ENCODE assay signal across 12 mouse cellular contexts in the genomic region with DNA sequence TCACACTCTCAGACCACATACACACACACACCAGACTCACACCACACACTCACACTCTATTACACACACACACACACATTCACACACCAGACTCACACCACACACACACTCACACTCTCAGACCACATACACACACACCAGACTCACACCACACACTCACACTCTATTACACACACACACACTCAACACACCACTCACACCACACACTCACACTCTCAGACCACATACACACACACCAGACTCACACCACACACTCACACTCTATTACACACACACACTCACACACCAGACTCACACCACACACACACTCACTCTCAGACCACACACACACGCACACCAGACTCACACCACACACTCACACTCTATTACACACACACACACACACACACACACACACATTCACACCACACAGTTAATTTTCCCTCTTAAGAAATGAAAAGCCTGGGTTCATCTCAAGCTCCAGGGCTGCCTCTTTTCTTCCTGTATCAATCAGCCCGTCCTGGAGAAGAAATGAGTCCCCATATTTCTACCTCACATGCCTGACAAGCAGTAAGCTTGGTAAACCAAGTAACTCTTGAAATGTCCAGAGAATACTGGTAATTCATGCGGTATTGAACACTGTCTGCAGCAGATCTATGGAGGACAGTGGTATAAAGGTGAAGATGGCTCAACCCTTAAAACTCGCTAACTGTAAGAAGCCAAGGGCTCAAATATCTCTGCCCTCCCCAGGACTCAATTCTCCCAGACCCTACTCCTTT. TPM values are rescaled to one million over a fixed set of nuclear protein-coding genes. Genes with fewer than 3 reads are reported as not detected.
DNase-seq lines count a peak whose midpoint lies in the region; ATAC-seq and TF ChIP-seq lines count a peak whose summit lies in the region.
"Had no signal": no experiment of that assay in that cellular context is flagged by ENCODE, and none has a peak within 500 bp of the region (broad histone marks: within the 10 kb centered on the region; RNA-seq: fewer than 3 reads in every experiment).

No protein-coding gene starts in this region.

- 89% methylated on average over 4 of the region's 4 CpGs for WGBS in heart, postnatal 0 days
- WGBS in heart, embryonic 11.5 days (ENCODE audit: insufficient replicate concordance): 83% methylated on average over 4 of the region's 4 CpGs
- WGBS in lung, embryonic 15.5 days: 74% methylated on average over 4 of the region's 4 CpGs

- no peak overlapping the region for H3K4me2 ChIP-seq in heart, postnatal 0 days (ENCODE audit: low read depth, low read length)
- H3K4me2 ChIP-seq in heart, embryonic 11.5 days: no peak overlapping the region
- H3K4me2 ChIP-seq in lung, embryonic 15.5 days: no peak overlapping the region

- ATAC-seq in heart, postnatal 0 days (ENCODE audit: insufficient read depth, low read depth): no peak
- no peak for ATAC-seq in heart, embryonic 11.5 days (replicated peaks; ENCODE audit: insufficient number of reproducible peaks, low FRiP score, low TSS enrichment)
- no peak for ATAC-seq in lung, embryonic 15.5 days (ENCODE audit: borderline replicate concordance, extremely low read depth, low FRiP score, low TSS enrichment)

- H3K9ac ChIP-seq in heart, postnatal 0 days (replicated peaks; ENCODE audit: low read depth, low read length): no peak overlapping the region
- H3K9ac ChIP-seq in heart, embryonic 11.5 days (ENCODE audit: low read depth, low read length): no peak overlapping the region
- H3K9ac ChIP-seq in lung, embryonic 15.5 days: no peak overlapping the region

- no peaks in the 10 kb centered on the region for H3K9me3 ChIP-seq in heart, postnatal 0 days (replicated peaks; ENCODE audit: control insufficient read depth, low read length)
- H3K9me3 ChIP-seq in heart, embryonic 11.5 days (replicated peaks; ENCODE audit: control insufficient read depth, low read length): no peaks in the 10 kb centered on the region
- no peaks in the 10 kb centered on the region for H3K9me3 ChIP-seq in lung, embryonic 15.5 days

- H3K27me3 ChIP-seq in heart, postnatal 0 days (ENCODE audit: control insufficient read depth, insufficient read depth, low read length): no peaks in the 10 kb centered on the region
- no peaks in the 10 kb centered on the region for H3K27me3 ChIP-seq in heart, embryonic 11.5 days (ENCODE audit: control insufficient read depth, insufficient read depth, low read length)
- no peaks in the 10 kb centered on the region for H3K27me3 ChIP-seq in lung, embryonic 15.5 days
- H3K27me3 ChIP-seq in splenic B cell, adult 2 months (ENCODE audit: control insufficient read depth, insufficient read depth, low read length, poor library complexity, severe bottlenecking): no peaks in the 10 kb centered on the region

- TF ChIP-seq CTCF in heart, postnatal 0 days (IDR thresholded peaks at IDR 0.05; ENCODE audit: low read depth): no peak

- intact Hi-C loops in left cerebral cortex, postnatal 14 days (cut with DNase I): no loop called here

- H3K4me1 ChIP-seq in heart, postnatal 0 days (ENCODE audit: control insufficient read depth, insufficient read depth): peaks cover 12% of the 10 kb centered on the region; the same call in 1 of the 2 replicates
- H3K4me1 ChIP-seq in heart, embryonic 11.5 days (ENCODE audit: control insufficient read depth, insufficient read depth, low read length): peaks cover 19% of the 10 kb centered on the region
- H3K4me1 ChIP-seq in lung, embryonic 15.5 days: peaks cover 16% of the 10 kb centered on the region

- H3K27ac ChIP-seq in heart, postnatal 0 days (ENCODE audit: low read depth): peak overlapping the region; percentile 20; the same call in 1 of the 2 replicates
- no peak overlapping the region for H3K27ac ChIP-seq in heart, embryonic 11.5 days (ENCODE audit: low read depth, low read length)
- peak overlapping the region; percentile 46; the same call in 1 of the 2 replicates for H3K27ac ChIP-seq in lung, embryonic 15.5 days

- peaks cover 21% of the 10 kb centered on the region for H3K36me3 ChIP-seq in heart, postnatal 0 days (replicated peaks; ENCODE audit: control insufficient read depth, insufficient read depth, low read length)
- H3K36me3 ChIP-seq in heart, embryonic 11.5 days (ENCODE audit: control insufficient read depth, insufficient read depth, low read length): peaks cover 10% of the 10 kb centered on the region
- peaks cover 21% of the 10 kb centered on the region for H3K36me3 ChIP-seq in lung, embryonic 15.5 days
- H3K36me3 ChIP-seq in splenic B cell, adult 2 months (ENCODE audit: control insufficient read depth, insufficient read depth, low read length, poor library complexity, severe bottlenecking): peaks cover 21% of the 10 kb centered on the region

- DNase-seq in heart, postnatal 0 days (ENCODE audit: low spot score): no peak
- no peak for DNase-seq in lung, postnatal 36 days
- DNase-seq in embryo, embryonic 11 days: peak; percentile 27
- peak; percentile 31 for DNase-seq in splenic B cell, adult 2 months (ENCODE audit: low read depth, low spot score)
- no peak for DNase-seq in left cerebral cortex, postnatal 14 days (ENCODE audit: low spot score in 2 of 2)
- no peak for DNase-seq in cerebellum, adult 9-11 months
- DNase-seq: cerebellum, adult 8-10 months; gastrocnemius, postnatal 10 days; heart, postnatal 36 days; kidney, postnatal 14 days had no signal

- TF ChIP-seq EP300 in heart, postnatal 0 days (IDR thresholded peaks at IDR 0.05; ENCODE audit: low read depth): no peak

- H3K4me3 ChIP-seq in heart, postnatal 0 days (ENCODE audit: low read depth, low read length): no peak overlapping the region
- H3K4me3 ChIP-seq in heart, embryonic 11.5 days (ENCODE audit: low read depth, low read length): no peak overlapping the region
- no peak overlapping the region for H3K4me3 ChIP-seq in lung, embryonic 15.5 days

RNA-seq across cellular contexts. Expression of a gene that starts 6.5 kb away (rescaled TPM):
- total RNA-seq in heart, postnatal 0 days (2014; rRNA removed; ENCODE audit: low replicate concordance): 80.6 and 85.1 TPM in 2 replicates
- 60.3 and 69.6 TPM in 2 replicates for polyA plus RNA-seq in heart, postnatal 0 days (2015; fragmentation: Nextera tagmentation; extraction: Ambion mirVana)
- 133 and 144 TPM in 2 replicates for polyA plus RNA-seq in heart, embryonic 11.5 days (2014; fragmentation: Nextera tagmentation; extraction: Ambion mirVana)
- polyA plus RNA-seq in lung, embryonic 15.5 days (2015; fragmentation: Nextera tagmentation; extraction: Ambion mirVana): 139 and 147 TPM in 2 replicates
- 10 to 100 TPM; 36.3 to 39.5 TPM for total RNA-seq in left cerebral cortex, postnatal 14 days (2021)

Comparison
In these comparisons a context has a peak if more than half of its experiments do, and no peak if none do; other contexts are left out.
1. DNase-seq: peak in embryo, embryonic 11 days (single experiment) and splenic B cell, adult 2 months (single experiment); none in heart, postnatal 0 days (single experiment), lung, postnatal 36 days (single experiment), left cerebral cortex, postnatal 14 days (0 of 2) and cerebellum, adult 9-11 months (single experiment).